Mouse (Mus musculus) neural tube, embryonic 12.5 days (tissue): ENCODE data around the gene Grm1. TPM values are rescaled to one million over a fixed set of nuclear protein-coding genes. Genes with fewer than 3 reads are reported as not detected.

Source experiments
- ATAC-seq: fragments of 200-750 bp; cut with Nextera tagmentation; 2 replicates; pipeline ENCODE4 v1.8.0; 2017; ENCODE audit warnings: low read depth, mild to moderate bottlenecking, moderate TSS enrichment, moderate library complexity; ENCODE audit not compliant: low FRiP score
- H3K27ac ChIP-seq: fragments of 300-500 bp; sonication (generic); 2 replicates; pipeline ENCODE4 v1.5.1; 2016
- H3K27me3 ChIP-seq: fragments of 300-500 bp; sonication (generic); replicated peaks from 2 replicates; pipeline ENCODE4 v1.6.1; 2016; ENCODE audit warnings: mild to moderate bottlenecking
- H3K36me3 ChIP-seq: fragments of 300-500 bp; sonication (generic); 2 replicates; pipeline ENCODE4 v1.6.1; 2016; ENCODE audit warnings: mild to moderate bottlenecking
- H3K4me1 ChIP-seq: fragments of 300-500 bp; sonication (generic); 2 replicates; pipeline ENCODE4 v1.6.1; 2016
- H3K4me2 ChIP-seq: fragments of 300-500 bp; sonication (generic); replicated peaks from 2 replicates; pipeline ENCODE4 v1.6.1; 2016; ENCODE audit warnings: mild to moderate bottlenecking
- H3K4me3 ChIP-seq: fragments of 300-500 bp; sonication (generic); 2 replicates; pipeline ENCODE4 v1.5.1; 2016
- H3K9ac ChIP-seq: fragments of 300-500 bp; sonication (generic); 2 replicates; pipeline ENCODE4 v1.6.1; 2016; ENCODE audit warnings: mild to moderate bottlenecking
- H3K9me3 ChIP-seq: fragments of 300-500 bp; sonication (generic); 2 replicates; pipeline ENCODE4 v1.6.1; 2016; ENCODE audit warnings: mild to moderate bottlenecking
- WGBS: fragments of 180-500 bp; shearing (Covaris S2); methylation state at CpG from one replicate; pipeline ENCODE4 v1.1.7; 2016; 5-methylcytosine and 5-hydroxymethylcytosine counted together
- polyA plus RNA-seq: library from polyadenylated mRNA; unstranded; fragments of >200 nt; fragmentation: Nextera tagmentation; extraction: Ambion mirVana; gene quantifications from 2 replicates; pipeline ENCODE4 v1.2.1, GENCODE M21; 2016

Grm1 gene
- polyA plus RNA-seq, 1 experiment from 2014 or later = 0.19 TPM

DNA sequence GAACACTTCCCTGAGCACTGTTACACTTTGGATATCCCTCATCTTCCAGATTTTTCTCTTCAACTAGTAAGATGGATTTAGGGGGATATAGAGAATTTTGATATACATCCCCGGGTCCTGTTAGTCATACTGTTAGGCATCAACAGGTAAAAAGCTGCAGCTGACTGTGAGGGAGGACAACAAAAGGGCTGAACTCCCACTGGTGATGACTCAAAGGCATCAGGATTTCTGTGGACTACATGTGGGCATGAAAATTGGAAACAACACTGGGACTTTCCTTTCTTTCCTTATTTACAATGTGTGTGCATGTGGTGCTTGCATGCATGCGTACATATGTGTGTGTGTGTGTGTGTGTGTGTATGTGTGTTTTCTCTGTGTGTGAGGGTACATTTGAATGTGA lies 215.9 kb downstream of the Grm1 start:
- no peak overlapping the region for H3K27ac ChIP-seq

GRCm38 (mm10) chr10:10864759-10865158 lies 217.4 kb downstream of the Grm1 start:
- H3K4me2 ChIP-seq = no peak overlapping the region
- H3K27me3 ChIP-seq = no peaks in the 10 kb centered on the region
- H3K27ac ChIP-seq = no peak overlapping the region
- H3K9ac ChIP-seq = no peak overlapping the region
- no peaks in the 10 kb centered on the region for H3K36me3 ChIP-seq
- ATAC-seq = no peak
- H3K9me3 ChIP-seq = no peaks in the 10 kb centered on the region
- H3K4me3 ChIP-seq = no peak overlapping the region
- H3K4me1 ChIP-seq = no peaks in the 10 kb centered on the region
- WGBS = 80% methylated on average over 5 of the region's 5 CpGs

More for the DNA sequence above, 215.9 kb downstream of the Grm1 start:
- no peaks in the 10 kb centered on the region for H3K27me3 ChIP-seq
- ATAC-seq = no peak
- no peak overlapping the region for H3K4me2 ChIP-seq
- no peak overlapping the region for H3K9ac ChIP-seq
- no peak overlapping the region for H3K4me3 ChIP-seq
- no peaks in the 10 kb centered on the region for H3K4me1 ChIP-seq
- H3K36me3 ChIP-seq = no peaks in the 10 kb centered on the region
- WGBS = 93% methylated on average over 2 of the region's 2 CpGs
- H3K9me3 ChIP-seq = no peaks in the 10 kb centered on the region

- Histone ChIP-seq H3K9ac (no peak overlapping the region), H3K4me1 (no peaks in the 10 kb centered on the region), H3K36me3 (no peaks in the 10 kb centered on the region), H3K27me3 (no peaks in the 10 kb centered on the region), H3K4me2 (no peak overlapping the region), H3K27ac (no peak overlapping the region), H3K4me3 (no peak overlapping the region), H3K9me3 (no peaks in the 10 kb centered on the region)
- 62% methylated on average over 7 of the region's 7 CpGs for WGBS
- peak; percentile 71 for ATAC-seq
These were observed 234.5 kb downstream of the Grm1 start for GRCm38 (mm10) chr10:10847376-10848286.

DNA sequence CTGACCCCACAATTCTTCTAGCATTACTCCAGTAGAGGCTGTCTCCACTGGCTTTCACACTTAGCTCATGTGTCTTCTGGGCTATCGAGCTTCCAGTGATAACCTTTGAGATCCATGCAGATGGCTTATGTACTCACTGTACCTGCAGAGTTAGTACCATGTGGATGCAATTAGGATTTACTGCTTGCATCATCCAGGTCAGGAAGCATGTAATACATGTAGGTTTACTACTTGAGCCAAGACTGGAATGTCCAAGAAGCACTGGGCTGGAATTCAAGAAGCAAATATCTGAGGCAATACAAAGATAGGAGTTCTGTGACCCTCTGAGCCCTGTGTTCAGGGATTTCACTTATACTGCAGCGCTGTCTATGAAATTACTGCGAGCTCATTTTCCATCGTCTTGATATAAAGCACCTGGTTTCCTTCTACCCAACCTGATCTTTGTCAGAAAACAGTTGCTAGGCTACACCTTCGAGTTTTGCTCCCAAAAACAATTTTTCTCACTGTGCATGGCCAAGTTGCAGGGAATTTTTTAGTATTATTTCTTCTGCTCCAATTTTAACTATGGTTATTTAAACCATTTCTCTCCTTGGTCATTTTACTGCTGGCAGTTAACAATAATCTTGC lies 237.0 kb downstream of the Grm1 start:
- Histone ChIP-seq H3K4me1 (no peaks in the 10 kb centered on the region), H3K4me2 (no peak overlapping the region), H3K36me3 (no peaks in the 10 kb centered on the region), H3K4me3 (no peak overlapping the region), H3K27ac (no peak overlapping the region), H3K9me3 (no peaks in the 10 kb centered on the region), H3K9ac (no peak overlapping the region), H3K27me3 (no peaks in the 10 kb centered on the region)
- WGBS = 87% methylated on average over 5 of the region's 5 CpGs
- no peak for ATAC-seq

DNA sequence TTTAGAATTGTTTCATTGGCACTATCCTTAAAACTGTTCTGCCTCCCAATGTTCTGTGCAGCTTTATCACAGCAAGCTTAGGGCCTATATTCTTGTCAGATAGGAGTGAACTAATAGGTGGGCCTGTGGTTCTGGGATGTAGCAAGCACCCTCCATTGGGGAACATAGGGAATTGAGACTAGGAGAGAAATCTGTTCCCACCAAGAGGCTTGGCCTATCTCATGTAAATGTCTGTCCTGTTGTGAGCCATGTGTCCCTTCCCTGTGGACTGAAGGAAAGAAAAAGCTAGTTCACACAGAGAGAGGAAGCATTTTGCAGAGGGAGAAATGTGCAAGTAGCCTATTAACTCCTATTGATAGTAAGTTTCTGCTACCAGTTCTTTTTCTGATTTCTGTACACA lies 246.8 kb downstream of the Grm1 start:
- Histone ChIP-seq H3K4me1 (no peaks in the 10 kb centered on the region), H3K27ac (no peak overlapping the region), H3K27me3 (no peaks in the 10 kb centered on the region), H3K36me3 (no peaks in the 10 kb centered on the region), H3K9me3 (no peaks in the 10 kb centered on the region), H3K9ac (no peak overlapping the region), H3K4me2 (no peak overlapping the region), H3K4me3 (no peak overlapping the region)
- ATAC-seq = no peak

DNA sequence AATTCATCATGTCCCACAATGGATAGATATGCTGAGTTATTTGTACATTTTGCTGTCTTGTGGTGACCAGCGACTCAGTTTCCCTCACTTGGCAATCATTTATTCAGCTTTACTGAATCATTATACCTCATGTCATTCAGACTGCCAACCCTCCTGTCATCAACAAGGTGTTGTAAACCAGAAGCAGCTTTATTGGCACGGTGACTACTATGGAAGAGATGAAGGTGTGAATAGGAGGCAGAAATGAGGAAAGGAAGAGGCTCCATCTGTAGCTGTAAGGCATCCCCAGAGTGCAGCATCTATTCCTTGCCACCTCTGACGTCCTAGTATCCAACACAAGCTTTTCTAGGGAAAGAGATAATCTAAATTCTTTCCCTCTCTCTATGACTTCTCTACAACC lies 247.3 kb downstream of the Grm1 start:
- Histone ChIP-seq H3K9ac (no peak overlapping the region), H3K36me3 (no peaks in the 10 kb centered on the region), H3K4me3 (no peak overlapping the region), H3K4me1 (no peaks in the 10 kb centered on the region), H3K9me3 (no peaks in the 10 kb centered on the region), H3K27me3 (no peaks in the 10 kb centered on the region), H3K27ac (no peak overlapping the region), H3K4me2 (no peak overlapping the region)
- no peak for ATAC-seq
- 87% methylated on average over 3 of the region's 3 CpGs for WGBS

DNA sequence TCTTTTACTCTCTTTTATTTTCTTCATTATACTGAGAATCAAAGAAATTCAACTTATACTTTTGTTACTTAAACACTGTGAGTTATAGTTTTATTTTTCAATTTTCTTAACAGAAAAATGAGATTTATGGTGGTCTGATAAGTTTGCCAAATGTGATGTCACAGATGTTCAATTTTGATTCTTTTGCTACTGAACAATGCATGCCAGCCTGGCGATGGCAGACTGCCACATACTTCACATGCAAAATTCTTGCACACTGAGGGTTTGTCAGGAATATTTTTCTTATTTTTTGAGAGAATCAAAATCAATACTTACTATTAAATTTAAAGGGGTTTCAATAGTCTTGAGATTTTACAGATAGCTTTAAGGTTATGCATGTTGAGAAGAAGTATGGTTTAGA lies 251.0 kb downstream of the Grm1 start:
- no peaks in the 10 kb centered on the region for H3K36me3 ChIP-seq
- H3K4me3 ChIP-seq = no peak overlapping the region
- WGBS = 86% methylated on average over 1 of the region's 1 CpGs

GRCm38 (mm10) chr10:10827308-10827707 lies 254.8 kb downstream of the Grm1 start:
- no peaks in the 10 kb centered on the region for H3K4me1 ChIP-seq
- H3K9ac ChIP-seq = no peak overlapping the region
- H3K9me3 ChIP-seq = no peaks in the 10 kb centered on the region
- no peaks in the 10 kb centered on the region for H3K27me3 ChIP-seq
- H3K4me2 ChIP-seq = no peak overlapping the region
- H3K36me3 ChIP-seq = no peaks in the 10 kb centered on the region
- H3K4me3 ChIP-seq = no peak overlapping the region
- 93% methylated on average over 1 of the region's 1 CpGs for WGBS
- H3K27ac ChIP-seq = no peak overlapping the region
- no peak for ATAC-seq

More for the DNA sequence above, 251.0 kb downstream of the Grm1 start:
- no peak for ATAC-seq
- Histone ChIP-seq H3K9ac (no peak overlapping the region), H3K27me3 (no peaks in the 10 kb centered on the region), H3K4me2 (no peak overlapping the region), H3K27ac (no peak overlapping the region), H3K9me3 (no peaks in the 10 kb centered on the region), H3K4me1 (no peaks in the 10 kb centered on the region)

- no peak for ATAC-seq
- H3K4me2 ChIP-seq = no peak overlapping the region
- H3K9me3 ChIP-seq = no peaks in the 10 kb centered on the region
- H3K36me3 ChIP-seq = no peaks in the 10 kb centered on the region
- no peak overlapping the region for H3K9ac ChIP-seq
- WGBS = 90% methylated on average over 2 of the region's 2 CpGs
- H3K27ac ChIP-seq = no peak overlapping the region
- H3K4me3 ChIP-seq = no peak overlapping the region
- H3K27me3 ChIP-seq = no peaks in the 10 kb centered on the region
- no peaks in the 10 kb centered on the region for H3K4me1 ChIP-seq
These were observed 264.1 kb downstream of the Grm1 start for GRCm38 (mm10) chr10:10818061-10818460.

DNA sequence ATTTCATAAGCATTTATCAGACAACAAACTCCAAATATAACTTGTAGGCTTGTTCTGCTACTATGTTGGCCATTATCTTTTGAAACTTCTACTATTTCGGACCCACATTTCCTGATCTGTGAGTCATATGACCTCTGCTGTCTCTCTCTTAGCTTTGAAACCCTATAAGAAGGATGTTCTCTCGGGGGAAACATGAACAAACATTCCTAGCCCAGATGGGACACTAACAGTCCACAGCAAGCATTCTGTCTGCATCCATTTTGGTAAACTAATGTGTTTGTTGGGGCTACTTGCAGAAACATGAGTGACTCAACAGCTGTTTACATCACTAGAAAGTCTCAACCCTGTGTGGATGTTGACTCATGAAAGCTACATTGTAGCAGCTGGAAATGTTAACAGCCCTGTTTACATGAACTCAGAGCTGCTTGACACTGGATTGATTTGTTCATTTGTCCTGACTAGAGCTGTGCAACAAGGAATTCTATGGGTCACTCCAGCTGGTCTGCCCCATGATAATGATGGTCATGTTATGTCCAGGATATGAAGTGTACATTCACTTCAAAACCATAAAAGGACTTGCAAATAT lies 267.4 kb downstream of the Grm1 start:
- H3K36me3 ChIP-seq = no peaks in the 10 kb centered on the region
- no peaks in the 10 kb centered on the region for H3K9me3 ChIP-seq
- no peak overlapping the region for H3K9ac ChIP-seq
- no peaks in the 10 kb centered on the region for H3K4me1 ChIP-seq
- no peak overlapping the region for H3K27ac ChIP-seq
- no peak overlapping the region for H3K4me3 ChIP-seq
- H3K4me2 ChIP-seq = no peak overlapping the region
- no peaks in the 10 kb centered on the region for H3K27me3 ChIP-seq
- WGBS = 73% methylated on average over 2 of the region's 2 CpGs
- ATAC-seq = no peak

DNA sequence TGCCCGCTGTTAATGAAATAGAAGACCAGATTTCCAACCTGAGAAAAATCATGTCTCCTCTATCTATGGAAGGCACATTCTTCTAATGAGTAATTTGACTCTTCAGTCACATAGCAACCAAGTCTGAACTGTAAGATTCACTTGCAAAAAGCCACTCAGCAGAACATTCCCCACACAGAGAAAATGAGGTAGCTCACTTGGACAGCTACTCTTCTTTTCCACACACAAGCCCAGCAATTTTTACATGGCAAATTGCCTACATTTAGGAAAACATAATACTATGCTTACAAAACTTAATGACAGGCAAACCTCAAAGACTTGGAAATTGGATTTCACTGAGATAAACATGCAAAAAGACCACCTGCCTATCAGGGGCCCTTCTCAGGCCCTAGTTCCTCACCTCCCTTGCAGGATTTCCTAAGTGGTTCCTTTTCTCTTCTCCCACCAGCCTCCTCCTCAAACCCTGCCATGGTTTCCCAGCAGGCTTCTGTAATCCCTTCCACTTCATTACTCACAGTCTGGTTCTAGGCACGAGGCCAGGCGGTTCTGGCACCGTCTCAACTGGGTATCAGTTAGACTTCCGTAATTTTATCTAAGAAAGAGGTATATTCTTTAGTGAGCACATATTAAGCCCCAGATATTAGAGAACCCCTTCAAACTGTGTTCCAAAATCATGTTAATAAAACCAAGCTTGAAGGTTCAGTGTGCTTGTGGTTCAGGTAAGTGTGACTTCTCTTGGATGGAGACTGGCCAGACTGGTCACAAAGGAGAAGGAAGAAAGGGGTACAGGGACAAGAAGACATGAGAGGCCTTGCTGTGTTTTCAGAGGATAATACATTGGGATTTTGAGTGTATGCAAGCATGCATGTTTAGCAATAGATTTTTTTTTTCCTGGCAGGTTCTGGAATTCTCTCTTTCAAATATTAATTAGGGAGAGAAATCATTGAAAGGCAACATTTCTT lies 269.1 kb downstream of the Grm1 start:
- Histone ChIP-seq H3K9me3 (no peaks in the 10 kb centered on the region), H3K9ac (no peak overlapping the region), H3K4me1 (no peaks in the 10 kb centered on the region), H3K27ac (no peak overlapping the region), H3K4me2 (no peak overlapping the region), H3K4me3 (no peak overlapping the region), H3K36me3 (no peaks in the 10 kb centered on the region), H3K27me3 (no peaks in the 10 kb centered on the region)
- ATAC-seq = no peak
- 78% methylated on average over 5 of the region's 5 CpGs for WGBS

DNA sequence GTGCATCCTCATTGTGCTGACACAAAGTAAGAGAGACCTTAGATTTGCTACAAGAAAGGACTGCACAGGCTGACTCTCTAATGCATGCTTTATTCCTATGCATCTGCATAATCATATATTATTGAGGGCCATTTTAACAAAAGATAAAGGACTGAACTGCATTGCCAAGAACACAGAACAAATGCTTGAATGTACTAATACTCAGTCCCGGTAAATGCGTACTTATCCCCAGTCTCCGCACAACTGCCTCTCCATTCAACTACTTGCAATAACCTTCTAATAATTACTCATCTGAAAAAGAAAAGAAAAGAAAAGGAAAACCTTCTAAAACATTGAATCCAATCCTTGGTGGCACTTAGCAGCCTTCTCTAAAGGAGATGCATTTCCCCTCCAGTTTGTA lies 272.4 kb downstream of the Grm1 start:
- ATAC-seq = no peak

More for the DNA sequence above, 272.4 kb downstream of the Grm1 start:
- no peaks in the 10 kb centered on the region for H3K9me3 ChIP-seq
- H3K36me3 ChIP-seq = no peaks in the 10 kb centered on the region
- no peak overlapping the region for H3K27ac ChIP-seq
- H3K4me2 ChIP-seq = no peak overlapping the region
- H3K4me3 ChIP-seq = no peak overlapping the region
- WGBS = 87% methylated on average over 3 of the region's 3 CpGs
- H3K9ac ChIP-seq = no peak overlapping the region
- no peaks in the 10 kb centered on the region for H3K27me3 ChIP-seq
- no peaks in the 10 kb centered on the region for H3K4me1 ChIP-seq
